Mouse (Mus musculus): ENCODE data around the gene Atg4a. TPM values are rescaled to one million over a fixed set of nuclear protein-coding genes. Genes with fewer than 3 reads are reported as not detected.

The Atg4a gene
- polyA plus RNA-seq (2014; fragmentation: Nextera tagmentation; extraction: Ambion mirVana) = 12.2 and 16.9 TPM in 2 replicates

- Histone ChIP-seq H3K36me3 (ENCODE audit: control insufficient read depth, insufficient read depth, low read length) (no peaks in the 10 kb centered on the region), H3K4me2 (peak within 1 kb of the TSS; percentile 63), H3K4me1 (ENCODE audit: control insufficient read depth, insufficient read depth, low read length) (no peaks in the 10 kb centered on the region), H3K27ac (ENCODE audit: low read depth, low read length) (peak within 1 kb of the TSS; percentile 41; the same call in 1 of the 2 replicates), H3K9me3 (replicated peaks; ENCODE audit: control insufficient read depth, low read length) (no peaks in the 10 kb centered on the region), H3K4me3 (ENCODE audit: low read depth, low read length) (peak within 1 kb of the TSS; percentile 53), H3K27me3 (ENCODE audit: control insufficient read depth, insufficient read depth, low read length) (no peaks in the 10 kb centered on the region), H3K9ac (ENCODE audit: low read depth, low read length) (peak within 1 kb of the TSS; percentile 68)
- peak; percentile 96 for ATAC-seq (replicated peaks; ENCODE audit: insufficient number of reproducible peaks, low FRiP score, low TSS enrichment)
- WGBS (ENCODE audit: insufficient replicate concordance) = 15% methylated on average over 23 of the region's 23 CpGs
Observed at GRCm38 (mm10) chrX:140956272-140956940, at the start of gene Atg4a, which contains the start of gene Psmd10. Gene Atg4a (plus strand): TSS chrX:140956907. Gene Psmd10 (minus strand): TSS chrX:140956728.

- Histone ChIP-seq H3K9me3 (replicated peaks; ENCODE audit: control insufficient read depth, low read length) (no peaks in the 10 kb centered on the region), H3K9ac (ENCODE audit: low read depth, low read length) (no peak within 1 kb of the TSS), H3K4me1 (ENCODE audit: control insufficient read depth, insufficient read depth, low read length) (no peaks in the 10 kb centered on the region), H3K27me3 (ENCODE audit: control insufficient read depth, insufficient read depth, low read length) (0 out of 2 replicates have a peak, but pooled peaks cover 2% of the 10 kb centered on the region), H3K4me3 (ENCODE audit: low read depth, low read length) (no peak within 1 kb of the TSS), H3K4me2 (no peak within 1 kb of the TSS), H3K36me3 (ENCODE audit: control insufficient read depth, insufficient read depth, low read length) (no peaks in the 10 kb centered on the region), H3K27ac (ENCODE audit: low read depth, low read length) (no peak within 1 kb of the TSS)
- no peak for ATAC-seq (replicated peaks; ENCODE audit: insufficient number of reproducible peaks, low FRiP score, low TSS enrichment)
- WGBS (ENCODE audit: insufficient replicate concordance) = 71% methylated on average over 7 of the region's 7 CpGs
Observed at GRCm38 (mm10) chrX:140907360-140907759, 49.3 kb upstream of the Atg4a start, which contains the start of gene Vsig1. Gene Vsig1 (plus strand): TSS chrX:140907608.

DNA sequence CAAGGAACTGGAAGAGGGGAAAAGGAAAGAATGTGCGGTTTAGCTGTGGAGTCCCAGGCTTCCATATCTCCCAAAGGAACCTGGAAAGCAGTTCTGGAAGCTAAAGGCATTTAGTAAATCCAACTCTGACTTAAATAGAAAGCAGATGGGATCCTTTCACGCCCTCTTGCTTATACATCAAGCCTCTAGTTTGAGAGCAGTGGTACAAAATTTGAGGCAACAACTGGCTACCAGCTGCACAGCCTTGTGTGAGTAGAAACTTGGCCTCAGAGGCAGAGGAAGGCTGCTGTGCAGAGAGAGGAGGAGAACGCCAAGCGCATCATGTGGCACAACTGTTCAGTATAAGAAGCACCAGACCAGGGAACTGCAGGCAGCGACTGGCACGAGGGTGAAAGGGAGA lies 35.4 kb upstream of the Atg4a start:
- H3K4me3 ChIP-seq (ENCODE audit: low read depth, low read length) = no peak overlapping the region
- no peak overlapping the region for H3K27ac ChIP-seq (ENCODE audit: low read depth, low read length)
- H3K9me3 ChIP-seq (replicated peaks; ENCODE audit: control insufficient read depth, low read length) = no peaks in the 10 kb centered on the region
- H3K27me3 ChIP-seq (ENCODE audit: control insufficient read depth, insufficient read depth, low read length) = 0 out of 2 replicates have a peak, but pooled peaks cover 3% of the 10 kb centered on the region
- no peak overlapping the region for H3K9ac ChIP-seq (ENCODE audit: low read depth, low read length)
- H3K4me2 ChIP-seq = no peak overlapping the region
- 73% methylated on average over 6 of the region's 6 CpGs for WGBS (ENCODE audit: insufficient replicate concordance)
- no peaks in the 10 kb centered on the region for H3K4me1 ChIP-seq (ENCODE audit: control insufficient read depth, insufficient read depth, low read length)
- no peaks in the 10 kb centered on the region for H3K36me3 ChIP-seq (ENCODE audit: control insufficient read depth, insufficient read depth, low read length)
- ATAC-seq (replicated peaks; ENCODE audit: insufficient number of reproducible peaks, low FRiP score, low TSS enrichment) = no peak

DNA sequence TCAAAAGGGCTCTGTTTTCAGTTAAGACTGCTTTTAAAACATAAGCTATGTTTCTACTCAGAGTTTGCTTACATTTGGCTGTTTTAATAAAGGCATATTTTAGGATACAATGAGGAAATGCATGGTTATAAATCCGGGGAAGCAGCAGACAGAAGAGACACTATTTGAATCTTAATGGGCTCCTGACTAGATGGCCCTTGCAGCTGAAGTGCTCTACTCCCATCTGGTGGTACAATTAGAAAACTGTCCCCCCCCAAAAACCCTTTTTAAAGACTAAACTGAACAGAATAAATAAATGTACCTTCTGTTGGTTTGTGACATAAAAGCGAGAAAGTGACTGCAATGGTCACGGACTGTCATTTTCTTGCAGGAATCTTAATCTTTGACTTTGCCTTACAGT lies 24.6 kb upstream of the Atg4a start:
- ATAC-seq (replicated peaks; ENCODE audit: insufficient number of reproducible peaks, low FRiP score, low TSS enrichment) = no peak
- Histone ChIP-seq H3K36me3 (ENCODE audit: control insufficient read depth, insufficient read depth, low read length) (no peaks in the 10 kb centered on the region), H3K4me3 (ENCODE audit: low read depth, low read length) (no peak overlapping the region), H3K4me2 (no peak overlapping the region), H3K4me1 (ENCODE audit: control insufficient read depth, insufficient read depth, low read length) (no peaks in the 10 kb centered on the region), H3K9ac (ENCODE audit: low read depth, low read length) (no peak overlapping the region), H3K27ac (ENCODE audit: low read depth, low read length) (no peak overlapping the region), H3K27me3 (ENCODE audit: control insufficient read depth, insufficient read depth, low read length) (peaks cover 8% of the 10 kb centered on the region), H3K9me3 (replicated peaks; ENCODE audit: control insufficient read depth, low read length) (no peaks in the 10 kb centered on the region)
- 58% methylated on average over 3 of the region's 3 CpGs for WGBS (ENCODE audit: insufficient replicate concordance)

DNA sequence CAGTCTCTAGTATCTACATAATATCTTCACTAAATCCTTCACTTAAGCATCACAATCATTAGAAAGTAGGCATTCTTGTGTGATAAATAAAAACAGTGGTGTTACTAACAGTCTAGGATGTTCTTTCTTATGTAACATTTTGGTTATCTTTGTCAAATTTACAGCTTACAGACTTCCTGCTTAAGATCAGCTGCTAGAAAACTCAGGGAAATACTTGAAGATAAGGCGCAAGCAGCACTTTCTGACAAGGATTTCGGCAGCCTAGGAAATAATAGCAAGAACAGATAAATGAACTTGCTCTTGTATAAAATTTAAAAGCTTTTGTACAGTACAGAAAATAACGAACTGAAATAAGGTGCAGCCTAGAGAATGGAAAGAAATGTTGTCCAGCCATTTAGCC lies 23.4 kb upstream of the Atg4a start:
- Histone ChIP-seq H3K4me1 (ENCODE audit: control insufficient read depth, insufficient read depth, low read length) (no peaks in the 10 kb centered on the region), H3K4me2 (no peak overlapping the region), H3K9me3 (replicated peaks; ENCODE audit: control insufficient read depth, low read length) (no peaks in the 10 kb centered on the region), H3K36me3 (ENCODE audit: control insufficient read depth, insufficient read depth, low read length) (no peaks in the 10 kb centered on the region), H3K27ac (ENCODE audit: low read depth, low read length) (no peak overlapping the region), H3K9ac (ENCODE audit: low read depth, low read length) (no peak overlapping the region), H3K27me3 (ENCODE audit: control insufficient read depth, insufficient read depth, low read length) (peaks cover 6% of the 10 kb centered on the region; the same call in 1 of the 2 replicates), H3K4me3 (ENCODE audit: low read depth, low read length) (no peak overlapping the region)
- no peak for ATAC-seq (replicated peaks; ENCODE audit: insufficient number of reproducible peaks, low FRiP score, low TSS enrichment)
- 57% methylated on average over 3 of the region's 3 CpGs for WGBS (ENCODE audit: insufficient replicate concordance)

- H3K36me3 ChIP-seq (ENCODE audit: control insufficient read depth, insufficient read depth, low read length) = no peaks in the 10 kb centered on the region
- H3K27me3 ChIP-seq (ENCODE audit: control insufficient read depth, insufficient read depth, low read length) = peaks cover 6% of the 10 kb centered on the region; the same call in 1 of the 2 replicates
- H3K9ac ChIP-seq (ENCODE audit: low read depth, low read length) = no peak overlapping the region
- H3K4me1 ChIP-seq (ENCODE audit: control insufficient read depth, insufficient read depth, low read length) = no peaks in the 10 kb centered on the region
- no peaks in the 10 kb centered on the region for H3K9me3 ChIP-seq (replicated peaks; ENCODE audit: control insufficient read depth, low read length)
- H3K27ac ChIP-seq (ENCODE audit: low read depth, low read length) = no peak overlapping the region
- H3K4me2 ChIP-seq = no peak overlapping the region
- WGBS (ENCODE audit: insufficient replicate concordance) = 45% methylated on average over 5 of the region's 5 CpGs
- ATAC-seq (replicated peaks; ENCODE audit: insufficient number of reproducible peaks, low FRiP score, low TSS enrichment) = no peak
- H3K4me3 ChIP-seq (ENCODE audit: low read depth, low read length) = no peak overlapping the region
Observed at GRCm38 (mm10) chrX:140936271-140936670, 20.4 kb upstream of the Atg4a start.

GRCm38 (mm10) chrX:140953618-140954017 lies 3.1 kb upstream of the Atg4a start:
- H3K9ac ChIP-seq (ENCODE audit: low read depth, low read length) = no peak overlapping the region
- ATAC-seq (replicated peaks; ENCODE audit: insufficient number of reproducible peaks, low FRiP score, low TSS enrichment) = no peak
- 65% methylated on average over 4 of the region's 4 CpGs for WGBS (ENCODE audit: insufficient replicate concordance)

GRCm38 (mm10) chrX:140956959-140957358 lies 252 bp downstream of the Atg4a start:
- Histone ChIP-seq H3K4me3 (ENCODE audit: low read depth, low read length) (peak overlapping the region; percentile 53), H3K27me3 (ENCODE audit: control insufficient read depth, insufficient read depth, low read length) (no peaks in the 10 kb centered on the region), H3K27ac (ENCODE audit: low read depth, low read length) (no peak overlapping the region), H3K4me2 (peak overlapping the region; percentile 63), H3K36me3 (ENCODE audit: control insufficient read depth, insufficient read depth, low read length) (no peaks in the 10 kb centered on the region), H3K9ac (ENCODE audit: low read depth, low read length) (0 out of 2 replicates have a peak overlapping the region, but pooled peaks have one; percentile 49), H3K4me1 (ENCODE audit: control insufficient read depth, insufficient read depth, low read length) (no peaks in the 10 kb centered on the region), H3K9me3 (replicated peaks; ENCODE audit: control insufficient read depth, low read length) (no peaks in the 10 kb centered on the region)
- WGBS (ENCODE audit: insufficient replicate concordance) = 21% methylated on average over 5 of the region's 5 CpGs
- peak; percentile 55 for ATAC-seq (replicated peaks; ENCODE audit: insufficient number of reproducible peaks, low FRiP score, low TSS enrichment)

More at GRCm38 (mm10) chrX:140953618-140954017, 3.1 kb upstream of the Atg4a start:
- H3K36me3 ChIP-seq (ENCODE audit: control insufficient read depth, insufficient read depth, low read length) = no peaks in the 10 kb centered on the region
- H3K27me3 ChIP-seq (ENCODE audit: control insufficient read depth, insufficient read depth, low read length) = no peaks in the 10 kb centered on the region
- H3K27ac ChIP-seq (ENCODE audit: low read depth, low read length) = no peak overlapping the region
- no peaks in the 10 kb centered on the region for H3K9me3 ChIP-seq (replicated peaks; ENCODE audit: control insufficient read depth, low read length)
- no peak overlapping the region for H3K4me2 ChIP-seq
- H3K4me3 ChIP-seq (ENCODE audit: low read depth, low read length) = no peak overlapping the region
- H3K4me1 ChIP-seq (ENCODE audit: control insufficient read depth, insufficient read depth, low read length) = no peaks in the 10 kb centered on the region

- no peak for ATAC-seq (replicated peaks; ENCODE audit: insufficient number of reproducible peaks, low FRiP score, low TSS enrichment)
- WGBS (ENCODE audit: insufficient replicate concordance) = 89% methylated on average over 1 of the region's 1 CpGs
Observed at GRCm38 (mm10) chrX:140978943-140979342, 22.2 kb downstream of the Atg4a start.

More at GRCm38 (mm10) chrX:140978943-140979342, 22.2 kb downstream of the Atg4a start:
- Histone ChIP-seq H3K4me1 (ENCODE audit: control insufficient read depth, insufficient read depth, low read length) (no peaks in the 10 kb centered on the region; the same call in 1 of the 2 replicates), H3K4me2 (no peak overlapping the region), H3K36me3 (ENCODE audit: control insufficient read depth, insufficient read depth, low read length) (no peaks in the 10 kb centered on the region), H3K27me3 (ENCODE audit: control insufficient read depth, insufficient read depth, low read length) (no peaks in the 10 kb centered on the region), H3K27ac (ENCODE audit: low read depth, low read length) (no peak overlapping the region), H3K9me3 (replicated peaks; ENCODE audit: control insufficient read depth, low read length) (no peaks in the 10 kb centered on the region), H3K4me3 (ENCODE audit: low read depth, low read length) (no peak overlapping the region), H3K9ac (ENCODE audit: low read depth, low read length) (no peak overlapping the region)

All from heart, embryonic 11.5 days (tissue).